Mouse (Mus musculus) spleen, postnatal 4 days (tissue): ENCODE results near the gene Muc13.

Experiments used
- DNase-seq, 2 experiments: peaks; one replicate each; pipeline ENCODE4 v3.0.0; 2022; ENCODE audit warnings: low spot score in 2 of 2

The Muc13 gene

DNA sequence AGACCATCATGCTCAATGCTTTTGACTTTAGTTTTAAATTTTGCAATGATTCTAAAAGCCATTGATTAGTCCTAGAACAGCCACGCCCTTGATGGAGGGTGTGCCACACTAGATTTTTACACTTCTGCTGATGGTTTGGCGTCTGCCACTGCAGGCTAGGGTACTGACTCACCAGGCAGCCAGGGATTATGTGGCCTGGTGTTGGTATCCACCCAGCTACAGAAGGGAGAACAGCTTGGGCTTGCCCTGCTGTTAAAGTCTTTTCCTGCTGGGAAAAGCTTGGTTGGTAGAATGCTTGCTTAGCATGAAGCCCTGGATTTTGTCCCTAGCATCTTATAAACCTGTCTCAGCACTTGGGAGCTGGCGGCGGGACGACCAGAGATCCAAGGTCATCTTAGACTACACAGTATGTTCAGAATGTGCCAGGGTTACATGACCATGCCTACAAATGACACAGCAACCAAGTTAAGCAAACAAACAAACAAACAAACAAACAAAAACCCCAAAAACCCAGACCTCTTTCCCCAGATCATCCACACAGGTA, 69.4 kb downstream of the Muc13 start:
- no peak for DNase-seq
